Mouse (Mus musculus) fat pad, adult 2 months (tissue): Measurements from ENCODE around the gene Lpin2.
A peak's percentile ranks its signal among the peaks of the same experiment; 100 is the strongest.

ENCODE experiments used
- DNase-seq: peaks from one replicate; pipeline ENCODE4 v3.0.0-alpha.2; 2011; ENCODE audit warnings: low read depth, low spot score; ENCODE audit errors: extremely low read depth

Lpin2 gene

GRCm38 (mm10) chr17:71259727-71260126, 77.4 kb downstream of the Lpin2 start:
- no peak for DNase-seq

- DNase-seq, result no peak
Observed at GRCm38 (mm10) chr17:71260658-71261057, 78.3 kb downstream of the Lpin2 start.

GRCm38 (mm10) chr17:71263136-71263535, 80.8 kb downstream of the Lpin2 start:
- DNase-seq, result no peak

- DNase-seq, result no peak
Observed at GRCm38 (mm10) chr17:71264739-71265138, 82.4 kb downstream of the Lpin2 start.

- no peak for DNase-seq
Observed at GRCm38 (mm10) chr17:71265336-71266051, 83.1 kb downstream of the Lpin2 start.

GRCm38 (mm10) chr17:71267374-71267773, 85.0 kb downstream of the Lpin2 start:
- no peak for DNase-seq

- DNase-seq, result no peak
Observed at GRCm38 (mm10) chr17:71268152-71268551, 85.8 kb downstream of the Lpin2 start.

- DNase-seq, result no peak
Observed at GRCm38 (mm10) chr17:71268599-71268998, 86.2 kb downstream of the Lpin2 start.

- no peak for DNase-seq
Observed at GRCm38 (mm10) chr17:71273901-71274300, 91.5 kb downstream of the Lpin2 start.

GRCm38 (mm10) chr17:71276771-71277170, 94.4 kb downstream of the Lpin2 start:
- DNase-seq, result no peak

GRCm38 (mm10) chr17:71277701-71278491, 95.5 kb downstream of the Lpin2 start:
- DNase-seq, result peak; percentile 42

- no peak for DNase-seq
Observed at GRCm38 (mm10) chr17:71282716-71283115, 100.4 kb downstream of the Lpin2 start.

- no peak for DNase-seq
Observed at GRCm38 (mm10) chr17:71283237-71283636, 100.9 kb downstream of the Lpin2 start.

- no peak for DNase-seq
Observed at GRCm38 (mm10) chr17:71284890-71285289, 102.5 kb downstream of the Lpin2 start.

GRCm38 (mm10) chr17:71285929-71286328, 103.6 kb downstream of the Lpin2 start:
- DNase-seq, result no peak

- DNase-seq, result no peak
Observed at GRCm38 (mm10) chr17:71287586-71287985, 105.2 kb downstream of the Lpin2 start.

- DNase-seq, result no peak
Observed at GRCm38 (mm10) chr17:71288145-71288758, 105.9 kb downstream of the Lpin2 start.

GRCm38 (mm10) chr17:71288808-71289548, 106.6 kb downstream of the Lpin2 start:
- no peak for DNase-seq

- DNase-seq, result no peak
Observed at GRCm38 (mm10) chr17:71289572-71290176, 107.3 kb downstream of the Lpin2 start.

GRCm38 (mm10) chr17:71290486-71291410, 108.4 kb downstream of the Lpin2 start:
- no peak for DNase-seq
